Mouse (Mus musculus) heart, postnatal 0 days (tissue): ENCODE measurements around the gene Adamtsl4.

Experiments
- CTCF ChIP-seq: IDR thresholded peaks from 2 replicates; pipeline ENCODE4 v1.5.1; 2016; ENCODE audit warnings: antibody characterized with exemption, control low read depth, low read depth
- EP300 ChIP-seq: IDR thresholded peaks from 2 replicates; pipeline ENCODE4 v1.6.1; 2016; ENCODE audit warnings: antibody characterized with exemption, low read depth

GRCm38 (mm10) chr3:95686492-95687167 is 1.1 kb downstream of the Adamtsl4 start:
- TF ChIP-seq CTCF, result no peak
- no peak for TF ChIP-seq EP300
